Mouse (Mus musculus) frontal cortex, adult 2 months (tissue): ENCODE measurements around the gene Zhx3. TPM values are rescaled to one million over a fixed set of nuclear protein-coding genes. Genes with fewer than 3 reads are reported as not detected.
A peak's percentile ranks its signal among the peaks of the same experiment; 100 is the strongest.

Experiments used
- DNase-seq, 2 experiments: peaks; one replicate each; pipeline ENCODE4 v3.0.0; 2022; ENCODE audit warnings: low spot score in 1 of 2; ENCODE audit errors: extremely low spot score in 1 of 2
- polyA plus RNA-seq: library from polyadenylated mRNA; depleted of rRNA; stranded (reverse); fragments of >200 nt; gene quantifications from 2 replicates; pipeline ENCODE4 v1.2.3, GENCODE M21; 2012

Zhx3 gene
- polyA plus RNA-seq, 1 experiment = 19.2 TPM

- DNase-seq = no peak
Measured at GRCm38 (mm10) chr2:160810802-160811201, 62.0 kb downstream of the Zhx3 start.

DNA sequence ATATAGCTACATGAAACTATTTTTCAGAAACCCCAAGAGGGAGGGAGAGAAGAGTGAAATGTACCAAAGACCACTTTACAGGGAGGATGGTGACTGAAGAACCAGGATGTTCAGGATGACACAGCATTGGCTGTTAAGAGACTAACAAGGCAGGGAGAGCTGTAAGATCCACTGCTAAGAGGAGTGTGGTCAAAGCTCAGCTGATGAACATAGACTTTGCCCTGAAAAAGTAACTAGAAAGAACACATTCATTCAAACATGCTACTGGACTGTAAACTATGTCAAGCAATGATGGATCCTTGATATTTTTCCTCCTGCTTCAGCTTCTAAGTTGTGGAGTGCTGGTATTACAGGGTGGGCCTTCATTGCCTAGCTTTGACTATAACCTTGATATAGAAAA is 62.4 kb downstream of the Zhx3 start:
- DNase-seq = no peak

DNA sequence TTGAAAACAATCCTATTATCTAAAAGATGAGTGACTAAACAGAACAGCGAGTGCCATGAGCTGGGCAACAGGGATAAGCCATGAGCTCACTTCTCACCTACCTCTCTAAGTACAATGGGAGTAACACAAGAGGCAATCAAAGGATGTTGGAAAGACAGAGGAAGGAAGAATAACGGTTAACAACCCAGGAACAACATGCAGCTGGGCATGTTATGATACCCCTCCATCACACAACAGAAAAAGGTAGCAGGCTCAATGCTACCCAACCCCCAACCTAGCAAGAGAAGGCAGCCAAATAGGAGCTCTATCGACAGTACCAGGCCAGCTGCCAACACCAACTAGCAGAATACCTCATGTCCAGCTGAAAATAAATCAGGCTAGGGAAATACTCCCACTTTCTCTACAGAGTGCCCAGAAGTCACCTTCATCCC is 66.7 kb downstream of the Zhx3 start:
- DNase-seq = peak in 1 of 2 experiments; percentile 51

DNA sequence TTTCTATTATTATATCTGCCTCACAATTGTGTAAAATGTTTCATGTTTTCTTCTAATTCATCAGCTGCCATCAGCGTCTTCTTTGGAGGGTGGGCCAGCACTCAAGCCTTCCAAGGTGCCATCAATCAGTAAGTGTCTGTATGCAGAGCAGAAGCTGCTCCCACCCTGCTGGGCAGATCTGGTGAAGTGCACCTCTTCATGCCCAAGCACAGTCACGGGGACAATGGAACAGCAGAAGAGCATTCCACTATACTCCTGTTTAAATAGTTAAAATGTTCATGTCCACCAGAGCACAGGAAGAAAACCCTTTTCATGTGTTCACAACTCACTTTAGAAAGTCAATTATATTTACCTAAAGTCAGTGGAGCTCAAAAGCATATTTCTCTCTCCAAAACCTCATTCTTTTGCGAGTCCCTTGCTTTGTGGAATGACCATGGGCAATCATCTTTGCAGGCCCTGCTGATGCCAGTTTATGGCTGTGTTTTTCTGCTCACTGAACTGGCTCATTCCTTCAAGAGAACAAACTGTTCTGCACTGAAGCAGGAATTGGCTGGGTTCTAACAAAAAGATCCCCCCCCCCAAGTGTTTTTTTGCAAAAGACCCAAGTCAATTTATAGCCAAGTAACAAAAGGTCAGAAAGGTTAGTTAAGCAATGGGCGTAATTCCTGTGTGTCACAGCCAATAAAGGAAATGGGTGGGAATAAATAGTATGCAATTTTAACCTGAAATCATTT is 67.8 kb downstream of the Zhx3 start:
- DNase-seq = no peak

GRCm38 (mm10) chr2:160802326-160802725 is 70.5 kb downstream of the Zhx3 start:
- DNase-seq = no peak

DNA sequence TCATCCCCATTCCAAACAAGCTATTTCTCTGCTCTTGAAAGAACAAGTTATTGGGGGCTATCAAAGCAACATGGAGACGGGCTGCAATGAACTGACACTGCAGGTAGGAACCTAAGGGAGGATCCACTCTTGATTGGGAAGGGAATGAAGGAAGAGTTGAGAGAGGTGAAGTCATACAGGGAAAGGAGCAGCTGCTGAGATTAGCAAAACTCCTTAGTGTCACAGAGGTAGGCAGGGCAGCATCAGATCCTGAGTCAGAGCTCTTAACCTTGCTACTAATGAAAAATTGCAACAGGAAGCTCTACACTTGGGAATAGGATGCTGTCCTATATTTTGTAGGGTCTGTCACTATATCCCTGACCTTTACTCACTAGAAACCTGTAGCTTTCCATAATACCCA is 71.8 kb downstream of the Zhx3 start:
- DNase-seq = no peak

DNA sequence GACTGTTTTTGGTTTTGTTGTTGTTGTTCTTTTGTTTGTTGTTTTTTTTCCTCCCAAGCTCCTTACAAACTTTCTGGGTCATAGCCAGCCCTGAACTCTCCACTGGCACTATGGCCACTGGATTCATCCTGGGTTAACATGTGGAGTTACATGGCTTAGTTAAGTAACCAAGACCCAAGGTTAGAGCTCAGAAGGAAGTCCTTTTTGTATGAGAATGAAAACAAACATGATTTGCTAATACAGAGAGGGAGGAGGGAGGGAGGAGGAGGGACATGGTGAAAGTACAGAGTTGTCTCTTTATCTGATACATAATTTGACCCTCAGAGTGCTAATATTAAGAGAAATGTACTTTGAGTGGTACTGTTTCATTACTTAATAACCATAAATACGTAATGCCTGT is 74.6 kb downstream of the Zhx3 start:
- DNase-seq = no peak

- peak; percentile 34 to 58 for DNase-seq
Measured at GRCm38 (mm10) chr2:160796973-160797372, 75.8 kb downstream of the Zhx3 start.

DNA sequence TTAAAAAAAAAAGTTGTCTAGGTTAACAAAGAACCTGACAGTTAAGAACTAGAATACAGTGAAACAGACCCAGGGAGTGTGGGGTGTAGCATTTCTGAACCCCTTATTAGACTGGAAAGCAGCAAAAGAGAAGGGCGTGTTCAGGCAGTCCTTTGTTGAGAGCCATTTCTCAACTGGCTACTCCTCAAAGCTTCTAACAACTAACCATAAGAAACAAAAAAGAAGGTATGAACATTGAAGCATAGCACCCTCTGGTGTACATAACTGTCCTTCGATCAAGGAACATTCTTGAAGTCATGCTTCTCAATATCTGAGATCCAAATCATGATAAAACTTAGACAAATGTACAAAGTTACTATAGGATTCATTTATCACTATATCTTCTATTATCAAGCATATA is 79.7 kb downstream of the Zhx3 start:
- no peak for DNase-seq

DNA sequence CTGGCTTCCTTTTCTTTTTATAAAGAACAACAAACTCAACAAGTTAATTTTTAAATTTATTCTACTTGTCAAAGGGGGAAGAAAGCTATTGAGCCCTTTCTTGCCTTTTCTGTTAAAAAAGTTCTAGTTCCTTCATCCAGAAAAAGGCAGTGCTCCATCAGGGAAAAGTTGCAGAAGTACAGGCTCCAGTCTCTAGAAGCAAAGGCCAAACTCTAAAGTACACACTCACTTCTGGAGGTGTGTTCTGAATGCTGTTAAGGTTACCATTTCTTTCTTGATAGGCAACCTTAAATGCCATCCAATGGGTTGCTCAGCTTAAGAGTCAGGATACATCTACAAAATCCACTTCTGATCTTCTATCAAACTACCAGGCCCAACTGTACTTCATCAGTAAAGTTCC is 83.1 kb downstream of the Zhx3 start:
- DNase-seq = no peak

DNA sequence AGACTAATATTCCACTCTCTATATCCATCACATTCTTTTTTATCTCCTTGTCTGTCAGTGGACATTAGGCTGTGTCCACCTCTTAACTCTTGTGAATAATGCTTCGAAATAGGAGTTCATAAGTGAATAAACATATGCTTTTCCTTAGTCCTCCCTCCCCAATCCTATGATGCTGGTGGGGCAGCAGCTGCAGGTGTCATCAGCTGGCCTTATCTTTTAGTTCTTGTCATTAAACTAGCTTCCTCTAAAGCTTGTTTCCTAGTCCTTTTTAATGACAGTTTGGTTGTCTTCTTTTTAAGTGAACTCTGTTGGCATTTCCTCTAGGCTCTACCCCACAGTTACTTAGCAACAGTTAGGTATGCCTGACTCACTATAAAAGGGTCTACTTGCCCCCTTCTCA is 83.8 kb downstream of the Zhx3 start:
- no peak for DNase-seq

DNA sequence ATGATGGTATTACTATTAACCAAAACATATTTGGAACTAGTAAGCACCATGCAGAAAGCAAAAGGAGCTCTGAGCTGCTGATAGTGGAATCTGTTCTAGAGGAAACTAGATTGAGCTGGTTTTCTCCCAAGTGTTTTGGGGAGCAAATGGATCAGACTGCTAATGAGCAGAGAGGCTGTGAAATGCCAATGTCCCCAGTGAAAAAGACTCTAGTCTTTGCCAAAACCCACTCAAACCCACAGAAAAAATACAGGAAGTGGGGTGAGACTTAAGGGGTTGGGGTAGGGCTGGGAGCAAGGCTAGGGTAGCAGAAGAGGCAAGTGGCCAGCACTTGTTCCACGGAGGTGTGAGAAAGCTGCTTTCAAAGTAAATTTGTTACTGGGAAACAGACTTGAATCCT is 86.5 kb downstream of the Zhx3 start:
- DNase-seq = peak in 1 of 2 experiments; percentile 40

DNA sequence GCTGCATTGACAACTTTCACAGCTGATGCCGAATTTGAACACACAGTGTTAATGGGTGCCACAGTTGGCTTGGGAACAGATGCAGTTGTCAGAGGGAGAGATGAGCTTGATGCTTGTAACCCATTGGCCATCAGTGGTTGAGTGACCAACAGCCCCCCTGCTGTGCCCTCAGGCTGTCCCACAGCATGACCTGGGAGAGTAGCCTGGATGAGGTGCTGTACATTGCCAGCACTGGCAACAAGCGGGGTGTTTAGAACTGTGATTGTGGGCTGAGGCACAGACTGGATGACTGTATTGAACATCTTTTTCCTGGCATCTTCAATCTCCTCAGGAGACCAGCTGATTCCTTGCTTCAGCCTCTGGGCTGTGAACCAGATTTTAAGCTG is 92.0 kb downstream of the Zhx3 start:
- no peak for DNase-seq

DNA sequence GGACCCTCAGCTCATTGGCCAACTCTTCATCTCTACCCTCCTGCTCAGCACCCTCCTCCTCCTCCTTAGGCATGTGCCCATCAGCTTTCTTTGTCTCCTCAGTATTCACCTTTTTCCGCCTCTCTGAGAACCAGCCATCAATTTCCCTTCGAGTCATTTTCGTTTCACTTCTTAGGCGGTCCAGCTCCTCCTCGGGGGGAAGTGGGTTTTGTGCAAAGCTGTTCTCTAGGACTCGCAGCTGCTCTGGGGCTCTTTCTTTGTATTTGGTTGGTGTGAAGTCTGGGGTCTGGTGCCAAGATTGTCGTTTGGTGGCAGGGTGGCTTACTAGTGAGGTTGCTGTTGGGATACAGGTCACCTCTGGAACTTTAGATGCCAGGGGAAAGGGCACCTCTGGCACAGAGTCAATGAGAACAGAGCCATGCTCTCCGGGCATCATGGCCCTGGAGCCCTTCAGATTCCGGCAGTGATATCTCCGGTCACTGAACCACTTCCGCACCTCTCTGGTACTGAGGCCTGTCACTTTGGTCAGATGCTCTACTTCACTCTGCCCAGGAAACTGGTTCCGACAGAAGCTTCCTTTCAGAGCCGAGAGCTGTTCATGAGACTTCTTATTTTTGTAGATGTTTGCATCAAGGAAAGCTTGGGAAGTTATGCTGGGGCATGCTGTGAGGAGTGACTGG is 92.5 kb downstream of the Zhx3 start:
- DNase-seq = no peak

DNA sequence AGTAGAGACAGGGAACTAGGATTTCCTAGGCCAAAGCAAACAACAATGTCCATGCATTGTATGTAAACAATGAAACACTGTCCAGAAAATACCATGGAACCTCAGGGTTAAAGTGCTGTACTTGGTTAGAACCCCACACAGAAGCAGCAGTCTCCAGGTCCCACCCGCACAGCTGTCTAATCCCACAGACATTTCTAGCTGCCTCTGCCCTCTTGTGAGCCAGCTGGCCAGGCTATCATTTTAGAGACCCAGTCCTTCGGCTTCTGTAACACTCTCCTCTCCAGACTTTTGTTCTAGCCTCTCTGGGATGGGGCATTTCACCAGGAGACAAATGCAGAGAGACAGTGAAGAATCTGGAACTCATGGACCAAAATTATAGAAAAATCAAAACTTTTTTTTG is 94.8 kb downstream of the Zhx3 start:
- DNase-seq = no peak

GRCm38 (mm10) chr2:160771325-160772276 is 101.2 kb downstream of the Zhx3 start:
- no peak for DNase-seq

- DNase-seq = no peak
Measured at GRCm38 (mm10) chr2:160770871-160771270, 101.9 kb downstream of the Zhx3 start.

DNA sequence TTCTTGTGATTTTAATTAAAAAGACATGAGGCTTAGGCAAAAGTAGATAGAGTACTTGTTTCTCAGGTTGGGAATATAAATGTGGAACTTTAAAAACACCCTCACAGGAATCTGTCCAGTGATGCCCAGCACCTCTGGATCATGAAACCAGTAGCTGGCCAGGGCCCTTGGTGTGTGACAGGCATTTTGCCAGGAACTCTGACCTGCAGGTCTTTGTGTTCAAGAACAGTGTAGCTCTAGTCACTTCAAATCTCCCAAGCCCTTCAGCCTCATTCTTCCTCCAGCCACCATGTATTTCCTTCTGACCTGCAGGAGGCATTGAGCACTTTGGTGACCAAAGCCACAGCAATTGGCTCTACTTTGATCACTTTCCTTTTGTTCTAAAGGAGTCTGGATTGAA is 102.4 kb downstream of the Zhx3 start:
- DNase-seq = no peak

DNA sequence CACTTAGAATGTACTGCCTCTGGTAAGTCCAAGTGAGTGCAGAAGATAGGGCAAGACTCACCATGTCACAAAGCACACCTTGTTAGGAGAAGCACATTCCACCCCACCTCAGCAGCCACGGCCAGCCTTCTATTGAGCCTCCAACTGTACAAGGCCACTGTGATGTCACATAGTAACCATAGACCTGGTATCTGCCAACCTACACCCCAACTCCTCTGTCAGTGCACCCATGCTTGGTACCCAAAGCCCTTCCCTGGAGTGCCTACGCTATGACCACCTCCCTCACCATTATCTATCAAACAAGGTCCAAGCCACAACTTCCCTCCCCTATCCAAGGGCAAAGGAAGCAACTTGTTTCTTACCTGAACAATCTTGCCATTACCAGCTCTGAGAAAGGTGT is 103.8 kb downstream of the Zhx3 start:
- no peak for DNase-seq

- DNase-seq = no peak
Measured at GRCm38 (mm10) chr2:160768097-160768695, 104.6 kb downstream of the Zhx3 start.

DNA sequence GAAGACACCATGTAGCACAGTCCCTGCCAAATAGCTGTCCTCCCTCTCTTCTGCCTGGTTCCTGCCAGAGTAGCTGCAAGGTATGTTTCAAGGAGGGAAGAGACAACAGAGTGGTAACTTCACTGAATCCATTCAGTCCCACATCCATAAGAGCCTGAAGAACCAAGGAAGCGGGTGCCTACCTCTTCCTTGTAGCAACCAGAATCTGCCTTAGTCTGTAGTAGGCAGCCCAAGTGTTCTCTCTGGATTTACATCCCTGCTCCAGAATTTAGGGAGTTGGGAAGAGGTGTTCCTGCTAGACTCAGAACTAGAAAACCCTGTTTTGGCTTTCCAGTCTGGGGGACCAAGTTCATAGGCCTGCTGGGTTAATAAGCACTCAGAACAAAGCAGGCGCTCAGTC is 105.6 kb downstream of the Zhx3 start:
- DNase-seq = no peak
